Mouse (Mus musculus): ENCODE measurements at regions not wholly inside any gene's neighbourhood (a gene's known extent, or its start where the extent isn't known, plus 50 kb on each side); places are given as distances from the start of the nearest gene placed in this dataset.

GRCm38 (mm10) chr1:109081337-109081736 is 900.9 kb upstream of the Cdh7 start:
- DNase-seq = no peak

GRCm38 (mm10) chr1:109086110-109086509 is 896.1 kb upstream of the Cdh7 start:
- DNase-seq = peak in 1 of 2 experiments; percentile 12

- peak in 1 of 2 experiments; percentile 28 for DNase-seq
These were observed 877.2 kb upstream of the Cdh7 start for GRCm38 (mm10) chr1:109105073-109105472.
